Mouse (Mus musculus) kidney, adult 9 months (tissue): Measurements from ENCODE around the gene Pfdn4.

ENCODE experiments used
- DNase-seq: peaks from one replicate; pipeline ENCODE4 v3.0.0; 2022

The Pfdn4 gene

GRCm38 (mm10) chr2:170498011-170498410, 1.8 kb downstream of the Pfdn4 start:
- DNase-seq: no peak

GRCm38 (mm10) chr2:170503343-170503742, 7.1 kb downstream of the Pfdn4 start:
- DNase-seq: no peak

- DNase-seq: no peak
Measured at GRCm38 (mm10) chr2:170503983-170504382, 7.8 kb downstream of the Pfdn4 start.

- DNase-seq: peak; percentile 91
Measured at GRCm38 (mm10) chr2:170507734-170508133, 11.5 kb downstream of the Pfdn4 start.

- peak; percentile 96 for DNase-seq
Measured at GRCm38 (mm10) chr2:170508821-170509220, 12.6 kb downstream of the Pfdn4 start.

- DNase-seq: peak; percentile 97
Measured at GRCm38 (mm10) chr2:170511073-170511891, 15.1 kb downstream of the Pfdn4 start.

- DNase-seq: no peak
Measured at GRCm38 (mm10) chr2:170513756-170514155, 17.5 kb downstream of the Pfdn4 start.

- peak; percentile 73 for DNase-seq
Measured at GRCm38 (mm10) chr2:170520321-170520971, 24.2 kb downstream of the Pfdn4 start.

GRCm38 (mm10) chr2:170526513-170526912, 30.3 kb downstream of the Pfdn4 start:
- DNase-seq: no peak

- no peak for DNase-seq
Measured at GRCm38 (mm10) chr2:170528061-170528460, 31.8 kb downstream of the Pfdn4 start.

GRCm38 (mm10) chr2:170529766-170530165, 33.5 kb downstream of the Pfdn4 start:
- no peak for DNase-seq

GRCm38 (mm10) chr2:170530256-170530655, 34.0 kb downstream of the Pfdn4 start:
- no peak for DNase-seq

- no peak for DNase-seq
Measured at GRCm38 (mm10) chr2:170534116-170534802, 38.0 kb downstream of the Pfdn4 start.

- DNase-seq: no peak
Measured at GRCm38 (mm10) chr2:170534803-170535174, 38.6 kb downstream of the Pfdn4 start.

GRCm38 (mm10) chr2:170535841-170536240, 39.6 kb downstream of the Pfdn4 start:
- DNase-seq: no peak

GRCm38 (mm10) chr2:170539211-170539610, 43.0 kb downstream of the Pfdn4 start:
- DNase-seq: no peak

GRCm38 (mm10) chr2:170543625-170544024, 47.4 kb downstream of the Pfdn4 start:
- DNase-seq: no peak

- peak; percentile 75 for DNase-seq
Measured at GRCm38 (mm10) chr2:170544159-170544558, 47.9 kb downstream of the Pfdn4 start.

- peak; percentile 74 for DNase-seq
Measured at GRCm38 (mm10) chr2:170544950-170545349, 48.7 kb downstream of the Pfdn4 start.

GRCm38 (mm10) chr2:170545745-170546144, 49.5 kb downstream of the Pfdn4 start:
- no peak for DNase-seq

GRCm38 (mm10) chr2:170547526-170547925, 51.3 kb downstream of the Pfdn4 start:
- DNase-seq: peak; percentile 85

- DNase-seq: no peak
Measured at GRCm38 (mm10) chr2:170548046-170548445, 51.8 kb downstream of the Pfdn4 start.

- peak; percentile 86 for DNase-seq
Measured at GRCm38 (mm10) chr2:170549146-170549545, 52.9 kb downstream of the Pfdn4 start.

GRCm38 (mm10) chr2:170550240-170550639, 54.0 kb downstream of the Pfdn4 start:
- DNase-seq: no peak
